Mouse (Mus musculus) CH12.LX (cell line): Measurements from ENCODE around the gene Tnip3. TPM values are rescaled to one million over a fixed set of nuclear protein-coding genes. Genes with fewer than 3 reads are reported as not detected.

Source experiments
- DNase-seq: peaks from one replicate; pipeline ENCODE4 v3.0.0-alpha.2; 2013; ENCODE audit errors: extremely low read depth
- H3K27ac ChIP-seq: 2 replicates; pipeline ENCODE4 v1.5.1; 2012; ENCODE audit warnings: low read depth, mild to moderate bottlenecking, control low read depth, moderate library complexity; ENCODE audit not compliant: insufficient read depth
- H3K27me3 ChIP-seq: replicated peaks from 2 replicates; pipeline ENCODE3; 2012; ENCODE audit warnings: inconsistent platforms
- H3K36me3 ChIP-seq, 2 experiments: replicated peaks in 1 of 2; 2 replicates each; pipeline versions ENCODE3 to v1.6.1; 2012; ENCODE audit warnings: inconsistent platforms in 1 of 2, low read length in 1 of 2, mild to moderate bottlenecking in 1 of 2, mixed read lengths in 1 of 2, moderate library complexity in 1 of 2; ENCODE audit not compliant: control insufficient read depth in 1 of 2, insufficient read depth in 1 of 2
- H3K4me1 ChIP-seq, 2 experiments: 2 replicates each; pipeline ENCODE4 v1.6.1; 2012; ENCODE audit warnings: inconsistent platforms in 1 of 2, moderate library complexity in 1 of 2; ENCODE audit not compliant: insufficient read depth in 2 of 2, control insufficient read depth in 1 of 2
- H3K4me2 ChIP-seq: 2 replicates; pipeline ENCODE4 v1.6.1; 2012; ENCODE audit warnings: low read depth, mild to moderate bottlenecking, control low read depth; ENCODE audit not compliant: poor library complexity, insufficient read depth, severe bottlenecking
- H3K4me3 ChIP-seq, 3 experiments: fragments of 150-350 bp in 1 of 3; sonication (generic) in 1 of 3; replicated peaks in 1 of 3; 2 replicates each; pipeline versions ENCODE3 to v1.5.1; 2011 to 2012; ENCODE audit warnings: low read depth in 2 of 3, low read length in 2 of 3, mild to moderate bottlenecking in 2 of 3, moderate library complexity in 2 of 3, control low read depth in 1 of 3, improper control_type of control experiment in 1 of 3, inconsistent platforms in 1 of 3, mixed read lengths in 1 of 3; ENCODE audit not compliant: poor library complexity in 1 of 3
- H3K79me2 ChIP-seq: replicated peaks from 2 replicates; pipeline ENCODE4 v1.6.1; 2012; ENCODE audit warnings: mild to moderate bottlenecking, moderate library complexity; ENCODE audit not compliant: control insufficient read depth, poor library complexity, insufficient read depth, severe bottlenecking; ENCODE audit errors: extremely low read depth
- H3K9ac ChIP-seq: 2 replicates; pipeline ENCODE4 v1.6.1; 2012; ENCODE audit warnings: low read depth, mild to moderate bottlenecking, control low read depth, moderate library complexity; ENCODE audit not compliant: insufficient read depth
- H3K9me3 ChIP-seq: replicated peaks from 2 replicates; pipeline ENCODE3; 2012; ENCODE audit warnings: low read length, inconsistent platforms, mixed read lengths
- ELF1 ChIP-seq: IDR thresholded peaks from 2 replicates; pipeline ENCODE4 v1.6.1; 2014; ENCODE audit warnings: low read depth, mild to moderate bottlenecking, inconsistent platforms, low read length, improper control_type of control experiment
- EP300 ChIP-seq: IDR thresholded peaks from 2 replicates; pipeline ENCODE4 v1.6.1; 2011; ENCODE audit warnings: low read length, improper control_type of control experiment
- HCFC1 ChIP-seq: IDR thresholded peaks from 2 replicates; pipeline ENCODE4 v1.6.1; 2012; ENCODE audit warnings: low read depth, mild to moderate bottlenecking, inconsistent platforms, low read length, improper control_type of control experiment
- IRF4 ChIP-seq: IDR thresholded peaks from 2 replicates; pipeline ENCODE4 v1.6.1; 2014; ENCODE audit warnings: low read depth, mild to moderate bottlenecking, inconsistent platforms, low read length, improper control_type of control experiment
- JUND ChIP-seq: conservative IDR thresholded peaks from 2 replicates; pipeline ENCODE4 v1.6.1; 2011; ENCODE audit warnings: low read depth, low read length, improper control_type of control experiment
- MAFK ChIP-seq: IDR thresholded peaks from 2 replicates; pipeline ENCODE4 v1.6.1; 2011; ENCODE audit warnings: low read length, improper control_type of control experiment; ENCODE audit not compliant: insufficient replicate concordance
- MAX ChIP-seq: IDR thresholded peaks from 2 replicates; pipeline ENCODE4 v1.6.1; 2011; ENCODE audit warnings: low read length, improper control_type of control experiment
- MEF2A ChIP-seq: IDR thresholded peaks from 2 replicates; pipeline ENCODE4 v1.6.1; 2014; ENCODE audit warnings: low read depth, mild to moderate bottlenecking, inconsistent platforms, low read length, improper control_type of control experiment, borderline replicate concordance
- MYC ChIP-seq: IDR thresholded peaks from 2 replicates; pipeline ENCODE4 v1.6.1; 2011; ENCODE audit warnings: low read depth, mild to moderate bottlenecking, improper control_type of control experiment, low read length
- NELFE ChIP-seq: IDR thresholded peaks from 2 replicates; pipeline ENCODE4 v1.6.1; 2011; ENCODE audit warnings: low read depth, low read length, improper control_type of control experiment
- NRF1 ChIP-seq: IDR thresholded peaks from 2 replicates; pipeline ENCODE4 v1.6.1; 2014; ENCODE audit warnings: low read depth, mild to moderate bottlenecking, inconsistent platforms, low read length, improper control_type of control experiment, moderate library complexity
- PAX5 ChIP-seq: IDR thresholded peaks from 2 replicates; pipeline ENCODE4 v1.6.1; 2012; ENCODE audit warnings: low read length, inconsistent platforms, mixed read lengths
- RCOR1 ChIP-seq: conservative IDR thresholded peaks from 2 replicates; pipeline ENCODE4 v1.6.1; 2012; ENCODE audit warnings: low read depth, mild to moderate bottlenecking, inconsistent platforms, low read length, improper control_type of control experiment
- SIN3A ChIP-seq: IDR thresholded peaks from 2 replicates; pipeline ENCODE4 v1.6.1; 2012; ENCODE audit warnings: low read length, improper control_type of control experiment, inconsistent platforms
- TBP ChIP-seq: conservative IDR thresholded peaks from 2 replicates; pipeline ENCODE4 v1.6.1; 2011; ENCODE audit warnings: low read depth, low read length, improper control_type of control experiment
- TCF12 ChIP-seq: IDR thresholded peaks from 2 replicates; pipeline ENCODE4 v1.6.1; 2014; ENCODE audit warnings: low read depth, mild to moderate bottlenecking, inconsistent platforms, low read length, improper control_type of control experiment
- UBTF ChIP-seq: IDR thresholded peaks from 2 replicates; pipeline ENCODE4 v1.6.1; 2012; ENCODE audit warnings: low read depth, mild to moderate bottlenecking, inconsistent platforms, low read length, improper control_type of control experiment, moderate library complexity
- USF2 ChIP-seq: conservative IDR thresholded peaks from 2 replicates; pipeline ENCODE4 v1.6.1; 2011; ENCODE audit warnings: low read depth, low read length, improper control_type of control experiment
- ZMIZ1 ChIP-seq: IDR thresholded peaks from 2 replicates; pipeline ENCODE4 v1.6.1; 2012; ENCODE audit warnings: low read depth, mild to moderate bottlenecking, inconsistent platforms, low read length, improper control_type of control experiment
- ZNF384 ChIP-seq: IDR thresholded peaks from 2 replicates; pipeline ENCODE4 v1.6.1; 2012; ENCODE audit warnings: low read depth, low read length, improper control_type of control experiment, inconsistent platforms
- dilution Hi-C: fragments of 300-500 bp; cut with MboI; formaldehyde crosslinking; loops from 2 replicates; pipeline ENCODE4 v1.14.3; 2020; ENCODE audit warnings: low sequenced_read_pairs; ENCODE audit not compliant: extremely low pct_unique_long_range_greater_than_20kb, extremely low pct_ligation_motif_present
- in situ Hi-C: fragments of 300-500 bp; cut with MboI; formaldehyde crosslinking; loops from 3 replicates; pipeline ENCODE4 v1.14.3; 2019; ENCODE audit warnings: low sequenced_read_pairs, low pct_ligation_motif_present, low pct_unique_long_range_greater_than_20kb, mixed read lengths
- polyA plus RNA-seq: library from polyadenylated mRNA; unstranded; fragments of >175 nt; gene quantifications from 2 replicates; pipeline ENCODE4 v1.2.1, GENCODE M21; 2012; ENCODE audit warnings: low read depth; ENCODE audit not compliant: insufficient read length
- total RNA-seq, 2 experiments: library from RNA; depleted of rRNA; stranded (reverse); fragments of 300-350 nt in 1 of 2; fragments of >200 nt in 1 of 2; gene quantifications; 2 replicates each; pipeline ENCODE4 v1.2.3; 2012 to 2014

Gene Tnip3
- total and polyA plus RNA-seq, 3 experiments: 1.4 to 2.5 (median 2.5) TPM

DNA sequence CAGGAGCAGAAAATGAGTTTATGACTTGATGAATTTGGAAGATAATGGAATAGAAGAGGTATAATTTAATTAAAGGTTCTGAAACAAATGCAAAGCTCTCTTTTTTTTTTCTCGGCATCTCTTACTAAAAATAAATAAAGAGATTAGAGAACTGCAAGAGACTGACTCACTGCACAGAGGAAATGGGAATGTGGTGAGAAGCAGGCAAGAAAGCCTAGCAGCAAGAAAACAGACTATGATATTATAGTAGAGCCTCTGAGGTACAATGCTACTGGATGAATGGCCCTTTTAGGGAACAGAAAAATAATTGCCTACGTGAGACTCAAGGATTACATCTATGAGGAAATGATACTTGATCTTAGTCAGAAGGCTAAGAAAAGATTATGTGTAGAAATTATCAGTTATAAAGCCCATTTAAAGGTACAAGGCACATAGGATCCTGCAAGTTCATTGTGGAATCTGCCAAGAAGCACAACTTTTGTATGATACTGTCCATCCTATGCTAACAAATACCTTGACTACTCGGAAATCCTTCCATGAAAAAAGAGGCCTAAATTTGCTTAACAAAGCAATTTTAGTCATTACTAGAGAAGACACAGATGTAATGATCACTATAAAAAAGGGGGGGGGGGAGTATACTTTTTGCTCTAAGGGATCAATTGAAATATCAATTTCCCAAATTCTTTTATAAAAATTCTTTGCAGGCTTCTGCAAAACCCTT lies 60.4 kb downstream of the Tnip3 start:
- dilution Hi-C loops (no loop called here), in situ Hi-C loops (no loop called here)
- peak; percentile 44 for TF ChIP-seq IRF4
- peak; percentile 51; the same call in 1 of the 2 replicates for TF ChIP-seq EP300
- TF ChIP-seq MAFK: peak; percentile 62; the same call in 1 of the 2 replicates
- TF ChIP-seq SIN3A: no peak
- TF ChIP-seq JUND: peak; percentile 23; the same call in 1 of the 2 replicates
- 0 out of 2 replicates have a peak, but pooled peaks have one; percentile 6 for TF ChIP-seq ZNF384
- TF ChIP-seq ELF1: no peak
- TF ChIP-seq MAX: no peak
- Histone ChIP-seq H3K4me2 (peak overlapping the region; percentile 78), H3K79me2 (no peaks in the 10 kb centered on the region), H3K27ac (no peak overlapping the region), H3K4me1 (peaks cover 11 to 57% of the 10 kb centered on the region in 2 experiments), H3K4me3 (no peak overlapping the region), H3K9ac (0 out of 2 replicates have a peak overlapping the region, but pooled peaks have one; percentile 45), H3K9me3 (no peaks in the 10 kb centered on the region), H3K36me3 (no peaks in the 10 kb centered on the region), H3K27me3 (no peaks in the 10 kb centered on the region)
- DNase-seq: no peak

DNA sequence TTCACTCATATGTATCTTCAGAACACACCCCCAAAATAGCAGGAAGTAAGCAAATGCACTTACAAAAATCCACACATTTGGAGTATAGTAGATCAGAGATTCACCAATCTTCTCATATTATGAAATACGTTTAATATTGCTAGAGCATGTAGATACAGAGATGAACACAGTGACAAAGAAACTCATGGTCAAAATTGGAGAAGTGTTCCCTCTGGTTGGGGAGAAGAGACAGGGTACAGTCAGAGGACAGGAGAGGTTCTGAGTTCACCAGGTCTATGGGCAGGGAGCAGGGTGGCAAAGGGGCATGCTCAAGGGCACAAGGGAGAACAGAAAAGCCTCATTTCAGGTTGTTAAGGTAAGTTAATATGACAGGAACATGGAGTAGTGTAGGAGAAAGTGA lies 63.7 kb downstream of the Tnip3 start:
- TF ChIP-seq MAFK (no peak), UBTF (no peak), HCFC1 (no peak)
- in situ Hi-C loops: no loop called here
- no peaks in the 10 kb centered on the region for H3K27me3 ChIP-seq
- H3K79me2 ChIP-seq: no peaks in the 10 kb centered on the region
- H3K4me1 ChIP-seq: peaks cover 11 to 66% of the 10 kb centered on the region in 2 experiments
- no peak overlapping the region for H3K4me3 ChIP-seq
- no peak overlapping the region for H3K4me2 ChIP-seq
- DNase-seq: no peak
- no peak overlapping the region for H3K27ac ChIP-seq
- no peak overlapping the region for H3K9ac ChIP-seq
- dilution Hi-C loops: no loop called here
- H3K9me3 ChIP-seq: no peaks in the 10 kb centered on the region
- no peaks in the 10 kb centered on the region for H3K36me3 ChIP-seq

DNA sequence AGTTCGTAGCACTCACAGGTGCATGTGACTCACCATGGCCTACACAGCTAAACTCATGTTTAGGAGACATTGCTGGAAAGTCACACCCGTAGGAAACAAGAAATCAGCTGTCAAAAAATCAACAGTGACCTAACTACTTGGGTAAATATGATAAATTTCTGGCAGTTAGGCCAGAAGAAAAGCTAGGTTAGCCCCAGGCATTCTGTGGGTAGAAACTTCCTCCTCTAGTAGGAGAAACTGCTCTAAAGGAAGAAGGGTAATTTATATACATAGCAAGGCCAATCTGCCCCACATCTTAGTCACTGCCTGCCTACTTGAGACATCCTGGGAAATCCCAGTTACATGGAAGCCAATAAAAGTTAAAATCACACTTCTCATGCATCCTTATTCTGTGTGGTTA lies 64.9 kb downstream of the Tnip3 start:
- no peak overlapping the region for H3K27ac ChIP-seq
- dilution Hi-C loops (no loop called here), in situ Hi-C loops (no loop called here)
- no peak for DNase-seq
- no peaks in the 10 kb centered on the region for H3K9me3 ChIP-seq
- no peak overlapping the region for H3K9ac ChIP-seq
- TF ChIP-seq MEF2A: no peak
- TF ChIP-seq USF2: no peak
- no peak for TF ChIP-seq TCF12
- TF ChIP-seq HCFC1: no peak
- no peak for TF ChIP-seq NRF1
- TF ChIP-seq ZMIZ1: no peak
- TF ChIP-seq MAX: no peak
- no peak for TF ChIP-seq NELFE
- TF ChIP-seq TBP: no peak
- no peak for TF ChIP-seq PAX5
- no peak for TF ChIP-seq UBTF
- no peak for TF ChIP-seq MYC
- no peak for TF ChIP-seq RCOR1
- peaks cover 8 to 68% of the 10 kb centered on the region in 2 experiments for H3K4me1 ChIP-seq
- H3K4me2 ChIP-seq: no peak overlapping the region
- no peaks in the 10 kb centered on the region for H3K36me3 ChIP-seq
- no peaks in the 10 kb centered on the region for H3K79me2 ChIP-seq
- no peaks in the 10 kb centered on the region for H3K27me3 ChIP-seq
- no peak overlapping the region for H3K4me3 ChIP-seq
